Mouse (Mus musculus) limb, embryonic 14.5 days (tissue): ENCODE data around the gene B3gntl1. TPM values are rescaled to one million over a fixed set of nuclear protein-coding genes. Genes with fewer than 3 reads are reported as not detected.

Experiments
- ATAC-seq: fragments of 200-750 bp; cut with Nextera tagmentation; 2 replicates; pipeline ENCODE4 v1.8.0; 2017; ENCODE audit warnings: low read depth, moderate number of reproducible peaks, moderate TSS enrichment; ENCODE audit not compliant: low FRiP score
- DNase-seq: peaks from one replicate; pipeline ENCODE4 v3.0.0-alpha.2; 2015; ENCODE audit warnings: low spot score
- H3K27ac ChIP-seq: fragments of 300-500 bp; sonication (generic); replicated peaks from 2 replicates; pipeline ENCODE4 v1.5.1; 2014; ENCODE audit warnings: low read depth, mild to moderate bottlenecking, low read length, moderate library complexity, mixed read lengths
- H3K27me3 ChIP-seq: fragments of 300-500 bp; sonication (generic); 2 replicates; pipeline ENCODE4 v1.6.1; 2014; ENCODE audit warnings: low read length, mixed read lengths; ENCODE audit not compliant: control insufficient read depth, insufficient read depth
- H3K36me3 ChIP-seq: fragments of 300-500 bp; sonication (generic); 2 replicates; pipeline ENCODE4 v1.6.1; 2014; ENCODE audit warnings: mild to moderate bottlenecking, low read length, moderate library complexity, mixed read lengths; ENCODE audit not compliant: control insufficient read depth, insufficient read depth
- H3K4me1 ChIP-seq: fragments of 300-500 bp; sonication (generic); 2 replicates; pipeline ENCODE4 v1.6.1; 2014; ENCODE audit warnings: antibody characterized with exemption, low read length, mixed read lengths; ENCODE audit not compliant: control insufficient read depth, insufficient read depth
- H3K4me2 ChIP-seq: fragments of 300-500 bp; sonication (generic); replicated peaks from 2 replicates; pipeline ENCODE4 v1.6.1; 2014; ENCODE audit warnings: low read depth, mild to moderate bottlenecking, low read length, moderate library complexity; ENCODE audit not compliant: severe bottlenecking
- H3K4me3 ChIP-seq: fragments of 300-500 bp; sonication (generic); replicated peaks from 2 replicates; pipeline ENCODE4 v1.5.1; 2014; ENCODE audit warnings: low read length
- H3K9ac ChIP-seq: fragments of 300-500 bp; sonication (generic); 2 replicates; pipeline ENCODE4 v1.6.1; 2014; ENCODE audit warnings: mild to moderate bottlenecking, low read depth, low read length, moderate library complexity; ENCODE audit not compliant: severe bottlenecking
- H3K9me3 ChIP-seq: fragments of 300-500 bp; sonication (generic); 2 replicates; pipeline ENCODE4 v1.6.1; 2016; ENCODE audit warnings: low read length; ENCODE audit not compliant: control insufficient read depth
- POLR2A ChIP-seq: fragments of 200-500 bp; IDR thresholded peaks from 2 replicates; pipeline ENCODE4 v1.8.0; 2012; ENCODE audit warnings: inconsistent platforms, mild to moderate bottlenecking, moderate library complexity, borderline replicate concordance; ENCODE audit not compliant: insufficient read depth, insufficient read length; ENCODE audit errors: extremely low read depth
- WGBS: fragments of 180-500 bp; shearing (Covaris S2); extraction: QIAGEN DNeasy Blood & Tissue Kit; methylation state at CpG from one replicate; pipeline ENCODE4 v1.1.7; 2014; 5-methylcytosine and 5-hydroxymethylcytosine counted together
- polyA plus RNA-seq, 2 experiments: library from polyadenylated mRNA; depleted of rRNA in 1 of 2; stranded (reverse) in 1 of 2; unstranded in 1 of 2; fragments of >200 nt; fragmentation: Nextera tagmentation in 1 of 2; extraction: Ambion mirVana in 1 of 2; gene quantifications; 2 replicates each; pipeline versions ENCODE4 v1.2.1 to v1.2.3; 2012 to 2014

B3gntl1 gene
- polyA plus RNA-seq, 2 experiments = 8.6 to 14.4 TPM

DNA sequence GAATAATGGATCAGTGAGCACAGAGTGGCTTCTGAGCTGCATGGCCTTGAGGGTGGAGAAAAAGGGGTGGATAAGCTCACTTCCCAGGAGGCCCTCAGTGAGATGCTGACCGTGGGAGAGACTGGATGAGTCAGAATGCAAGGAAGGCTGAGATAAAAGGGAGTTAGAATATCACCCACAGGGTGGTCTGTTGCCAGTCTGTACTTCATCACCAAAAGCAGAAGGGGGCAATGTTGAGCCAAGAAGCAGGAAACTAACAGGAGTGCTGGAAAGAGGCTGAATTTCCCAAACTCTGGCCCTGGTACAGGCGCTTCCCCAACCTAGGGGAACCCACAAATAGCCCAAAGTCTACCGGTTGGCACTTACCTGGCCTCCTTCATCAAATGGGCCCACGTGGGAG is 42.5 kb downstream of the B3gntl1 start:
- H3K4me3 ChIP-seq = no peak overlapping the region
- H3K27me3 ChIP-seq = no peaks in the 10 kb centered on the region
- no peaks in the 10 kb centered on the region for H3K9me3 ChIP-seq
- H3K4me2 ChIP-seq = no peak overlapping the region
- no peak overlapping the region for H3K9ac ChIP-seq
- H3K27ac ChIP-seq = no peak overlapping the region
- DNase-seq (no peak), ATAC-seq (no peak)
- no peak for TF ChIP-seq POLR2A
- 79% methylated on average over 4 of the region's 4 CpGs for WGBS
- peaks cover 17% of the 10 kb centered on the region for H3K36me3 ChIP-seq
- H3K4me1 ChIP-seq = no peaks in the 10 kb centered on the region

DNA sequence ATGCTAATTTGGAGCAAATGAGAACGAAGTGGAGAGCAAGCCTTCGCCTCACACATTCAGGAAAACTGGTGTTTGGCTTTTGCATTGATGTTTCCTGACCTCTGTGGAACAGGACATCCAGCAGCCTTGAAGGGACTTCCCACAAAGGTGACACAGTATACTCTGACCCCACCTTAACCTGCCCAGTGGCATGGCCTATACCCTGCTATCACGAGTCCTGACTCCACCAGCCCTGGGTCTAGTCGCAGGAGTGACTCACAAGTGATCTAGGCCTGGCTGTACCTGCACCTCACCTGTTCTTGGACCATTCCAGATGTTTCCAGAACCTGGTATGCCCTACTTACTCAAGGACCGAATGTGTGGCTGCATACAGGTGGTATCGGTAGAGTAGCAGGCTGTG is 43.4 kb downstream of the B3gntl1 start:
- no peak overlapping the region for H3K27ac ChIP-seq
- no peaks in the 10 kb centered on the region for H3K4me1 ChIP-seq
- ATAC-seq (no peak), DNase-seq (no peak)
- H3K9ac ChIP-seq = no peak overlapping the region
- 92% methylated on average over 6 of the region's 6 CpGs for WGBS
- no peaks in the 10 kb centered on the region for H3K9me3 ChIP-seq
- peaks cover 17% of the 10 kb centered on the region for H3K36me3 ChIP-seq
- no peaks in the 10 kb centered on the region for H3K27me3 ChIP-seq
- H3K4me2 ChIP-seq = no peak overlapping the region
- no peak for TF ChIP-seq POLR2A
- no peak overlapping the region for H3K4me3 ChIP-seq

DNA sequence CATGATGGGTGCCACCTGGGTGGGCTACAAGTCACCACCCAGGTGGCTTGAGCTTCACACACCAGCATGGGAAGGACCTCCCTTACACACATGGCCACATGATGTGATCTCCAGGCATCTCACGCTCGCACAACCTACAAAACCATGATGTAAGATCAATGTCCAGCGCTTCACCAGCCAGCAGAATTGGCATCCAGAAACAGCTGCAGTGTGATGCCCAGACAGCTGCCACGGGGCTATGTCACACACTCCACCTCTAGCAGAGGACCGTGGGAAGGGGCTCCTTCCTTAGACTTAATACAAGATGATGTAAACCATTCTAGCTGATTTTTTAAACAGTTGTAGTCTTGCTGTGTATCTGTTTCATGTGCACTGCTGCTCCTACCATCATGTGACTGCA is 45.4 kb downstream of the B3gntl1 start:
- WGBS = 85% methylated on average over 5 of the region's 5 CpGs
- H3K4me3 ChIP-seq = no peak overlapping the region
- no peak overlapping the region for H3K27ac ChIP-seq
- no peak overlapping the region for H3K4me2 ChIP-seq
- no peaks in the 10 kb centered on the region for H3K27me3 ChIP-seq
- DNase-seq = no peak
- H3K4me1 ChIP-seq = no peaks in the 10 kb centered on the region
- no peak for TF ChIP-seq POLR2A
- H3K9ac ChIP-seq = no peak overlapping the region
- ATAC-seq = no peak
- no peaks in the 10 kb centered on the region for H3K9me3 ChIP-seq
- peaks cover 27% of the 10 kb centered on the region for H3K36me3 ChIP-seq

DNA sequence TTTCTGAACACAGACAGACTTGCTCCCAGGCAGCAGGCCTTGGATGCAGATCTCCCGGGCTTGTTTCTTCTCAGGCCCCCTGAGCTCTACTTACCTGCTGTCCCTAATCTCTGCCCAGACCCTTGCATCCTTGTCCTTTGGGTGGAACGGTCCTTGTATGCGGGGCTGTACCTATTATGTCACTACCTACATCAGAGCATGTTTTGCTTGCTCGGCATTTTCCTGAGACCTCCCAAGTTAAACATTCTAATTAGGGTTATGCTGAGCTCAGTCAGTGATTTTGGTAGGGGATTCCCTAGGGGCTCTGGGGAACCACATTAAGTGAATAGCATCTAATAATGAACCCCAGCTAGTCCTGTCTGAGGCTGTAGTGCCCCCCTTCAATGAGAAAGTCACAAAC is 47.9 kb downstream of the B3gntl1 start:
- H3K4me1 ChIP-seq = no peaks in the 10 kb centered on the region
- H3K36me3 ChIP-seq = peaks cover 46% of the 10 kb centered on the region
- H3K27ac ChIP-seq = no peak overlapping the region
- ATAC-seq = no peak
- H3K4me3 ChIP-seq = no peak overlapping the region
- H3K27me3 ChIP-seq = no peaks in the 10 kb centered on the region
- H3K4me2 ChIP-seq = no peak overlapping the region
- H3K9ac ChIP-seq = no peak overlapping the region
- DNase-seq = no peak
- WGBS = 84% methylated on average over 4 of the region's 4 CpGs
- no peak for TF ChIP-seq POLR2A
- H3K9me3 ChIP-seq = no peaks in the 10 kb centered on the region

DNA sequence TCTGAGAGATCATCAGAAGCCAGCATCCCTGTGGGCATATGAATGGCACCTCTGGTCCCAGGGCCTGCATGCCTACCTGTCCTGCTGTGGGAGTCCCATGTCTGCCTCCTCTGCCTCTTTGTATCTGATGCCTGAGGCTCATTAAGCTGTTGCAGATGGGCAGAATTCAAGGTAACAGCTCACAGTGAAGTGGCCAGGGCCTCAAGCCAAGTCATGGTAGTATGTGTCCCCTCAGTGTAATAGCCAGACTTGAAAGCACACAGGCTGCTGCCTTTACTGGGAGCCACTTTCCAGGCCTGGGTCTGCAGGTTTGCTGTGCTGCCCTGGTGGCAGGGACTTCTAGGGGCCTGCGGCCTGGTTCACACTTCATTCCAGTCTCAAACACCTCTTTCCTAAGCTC is 55.6 kb downstream of the B3gntl1 start:
- Histone ChIP-seq H3K4me1 (no peaks in the 10 kb centered on the region), H3K4me3 (no peak overlapping the region), H3K4me2 (no peak overlapping the region), H3K36me3 (peaks cover 65% of the 10 kb centered on the region), H3K9me3 (no peaks in the 10 kb centered on the region), H3K27me3 (no peaks in the 10 kb centered on the region), H3K9ac (no peak overlapping the region), H3K27ac (no peak overlapping the region)
- 89% methylated on average over 1 of the region's 1 CpGs for WGBS
- ATAC-seq (no peak), DNase-seq (no peak)
- TF ChIP-seq POLR2A = no peak

DNA sequence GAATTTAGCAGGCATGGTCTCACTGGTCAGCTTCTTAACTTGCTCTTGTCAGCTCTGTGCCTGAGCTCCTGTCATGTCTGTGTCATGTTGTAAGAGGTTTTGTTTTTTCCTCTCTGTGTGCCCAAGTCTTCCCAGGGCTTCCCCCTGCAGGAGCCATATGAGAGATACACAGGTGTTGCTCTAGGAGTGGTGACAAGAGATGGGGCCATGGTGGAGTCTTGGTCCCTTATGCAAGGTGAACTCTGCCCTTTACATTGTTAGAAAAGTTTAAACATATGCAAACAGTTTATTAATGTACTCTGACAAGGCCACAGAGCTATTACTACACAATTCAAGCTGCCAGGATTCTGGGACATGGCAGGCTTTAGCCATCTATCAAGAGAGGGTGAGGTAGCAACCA is 56.5 kb downstream of the B3gntl1 start:
- no peak overlapping the region for H3K4me3 ChIP-seq

More for the DNA sequence above, 56.5 kb downstream of the B3gntl1 start:
- H3K4me1 ChIP-seq = no peaks in the 10 kb centered on the region
- DNase-seq (no peak), ATAC-seq (no peak)
- no peak for TF ChIP-seq POLR2A
- H3K9me3 ChIP-seq = no peaks in the 10 kb centered on the region
- no peak overlapping the region for H3K27ac ChIP-seq
- H3K9ac ChIP-seq = no peak overlapping the region
- H3K27me3 ChIP-seq = no peaks in the 10 kb centered on the region
- H3K4me2 ChIP-seq = no peak overlapping the region
- H3K36me3 ChIP-seq = peaks cover 57% of the 10 kb centered on the region
